8 mouse cellular contexts compared by ENCODE assay signal in the genomic region with DNA sequence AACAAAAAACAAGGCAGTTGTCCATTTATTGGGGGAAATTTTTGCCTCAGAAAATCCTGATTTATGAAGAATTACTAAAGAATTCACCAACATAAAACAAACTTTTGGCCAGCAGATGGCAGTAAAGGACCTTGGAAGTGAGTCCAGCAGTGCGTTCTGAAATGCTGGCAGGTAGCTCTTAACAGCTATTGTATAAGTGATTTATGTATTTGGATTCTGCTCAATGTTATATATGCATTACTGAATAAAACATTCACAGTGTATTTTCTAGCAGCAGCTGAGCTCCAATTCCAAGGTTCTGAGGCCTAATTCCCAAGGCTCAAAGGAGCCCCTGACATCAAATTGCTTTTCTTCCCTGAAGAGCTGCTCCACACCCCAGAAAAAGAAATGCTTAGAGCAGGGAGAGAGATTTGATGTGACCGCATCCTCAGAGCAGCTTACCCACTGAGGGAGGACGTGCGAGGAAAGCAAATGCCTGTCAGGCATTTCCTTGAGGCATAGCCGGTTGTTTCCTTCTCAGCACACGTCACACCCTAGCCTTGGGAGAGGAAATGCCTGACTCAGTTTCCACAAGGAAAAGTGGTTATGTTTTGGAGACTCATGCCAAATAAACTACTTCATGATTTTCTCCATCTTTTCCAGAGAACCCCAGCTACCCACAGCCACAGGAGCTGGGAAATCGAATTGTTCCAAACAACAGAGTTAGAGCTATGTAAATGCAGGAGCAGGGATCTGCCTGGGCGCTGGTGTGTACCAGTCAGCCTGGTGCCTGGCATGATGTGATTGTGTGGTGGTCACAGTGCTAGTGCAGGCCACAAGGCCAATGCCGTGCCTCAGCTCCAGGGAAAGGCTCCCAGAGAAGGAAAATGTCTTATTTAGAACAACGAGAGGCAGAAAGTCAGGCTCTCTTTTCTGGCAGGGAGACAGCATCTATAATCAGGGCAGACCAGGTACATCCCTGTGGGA.
A peak's percentile ranks its signal among the peaks of the same experiment; 100 is the strongest.
DNase-seq lines count a peak whose midpoint lies in the region; ATAC-seq lines count a peak whose summit lies in the region.

No protein-coding gene starts in this region.

- no peak for ATAC-seq in liver, embryonic 13.5 days (ENCODE audit: low read depth)
- peak; percentile 92 for ATAC-seq in neural tube, embryonic 13.5 days (ENCODE audit: low read depth)

- H3K36me3 ChIP-seq in liver, embryonic 13.5 days, result no peaks in the 10 kb centered on the region
- H3K36me3 ChIP-seq in neural tube, embryonic 13.5 days, result no peaks in the 10 kb centered on the region

- H3K9me3 ChIP-seq in liver, embryonic 13.5 days (replicated peaks), result no peaks in the 10 kb centered on the region
- no peaks in the 10 kb centered on the region for H3K9me3 ChIP-seq in neural tube, embryonic 13.5 days

- H3K27ac ChIP-seq in liver, embryonic 13.5 days, result no peak overlapping the region
- H3K27ac ChIP-seq in neural tube, embryonic 13.5 days (replicated peaks), result peak overlapping the region; percentile 93

- peak; percentile 86 for DNase-seq in CD4-positive, CD25-positive, alpha-beta regulatory T cell, adult 2 months (ENCODE audit: low read depth, low spot score)
- peak; percentile 85 for DNase-seq in adipocyte (ENCODE audit: low spot score)
- peak; percentile 83 for DNase-seq in embryo, embryonic 10 days (ENCODE audit: low spot score)
- DNase-seq in heart, postnatal 14 days, result peak; percentile 61 to 85
- DNase-seq in kidney, postnatal 25 days, result peak; percentile 57 to 92
- DNase-seq in liver, embryonic 13.5 days, result peak; percentile 28
- DNase-seq in thymus, postnatal 14 days, result peak; percentile 75

- H3K4me2 ChIP-seq in liver, embryonic 13.5 days, result no peak overlapping the region
- 0 out of 2 replicates have a peak overlapping the region, but pooled peaks have one; percentile 3 for H3K4me2 ChIP-seq in neural tube, embryonic 13.5 days

- H3K4me3 ChIP-seq in liver, embryonic 13.5 days (replicated peaks), result no peak overlapping the region
- H3K4me3 ChIP-seq in neural tube, embryonic 13.5 days, result no peak overlapping the region

- 63% methylated on average over 10 of the region's 10 CpGs for WGBS in liver, embryonic 13.5 days (ENCODE audit: insufficient replicate concordance)
- 30% methylated on average over 10 of the region's 10 CpGs for WGBS in neural tube, embryonic 13.5 days

- no peak overlapping the region for H3K9ac ChIP-seq in liver, embryonic 13.5 days
- H3K9ac ChIP-seq in neural tube, embryonic 13.5 days, result peak overlapping the region; percentile 53

- no peaks in the 10 kb centered on the region for H3K27me3 ChIP-seq in liver, embryonic 13.5 days
- no peaks in the 10 kb centered on the region for H3K27me3 ChIP-seq in neural tube, embryonic 13.5 days

- intact Hi-C loops in heart, postnatal 14 days (cut with DNase I), result loop anchor here (1.0 to 10.0 kb wide), 4 partner anchors 98 to 1293 kb away; a partner anchor contains a TSS

- H3K4me1 ChIP-seq in liver, embryonic 13.5 days (replicated peaks), result peaks cover 4% of the 10 kb centered on the region
- peaks cover 28% of the 10 kb centered on the region for H3K4me1 ChIP-seq in neural tube, embryonic 13.5 days (replicated peaks)

Comparison
In these comparisons a context has a peak if more than half of its experiments do, and no peak if none do; other contexts are left out.
1. DNase-seq: peak in every context shown above with its lines; median percentile 86 in CD4-positive, CD25-positive, alpha-beta regulatory T cell, adult 2 months; 85 in adipocyte; 83 in embryo, embryonic 10 days; 75 in thymus, postnatal 14 days; 74 in kidney, postnatal 25 days; 73 in heart, postnatal 14 days; 28 in liver, embryonic 13.5 days.